Mouse (Mus musculus): ENCODE results near the gene Kif24.
"Not testable (repeated sequence)": the region's sequence is repeated elsewhere in the genome, so short reads cannot be mapped to it uniquely, and the experiment has no call there.

The Kif24 gene

GRCm38 (mm10) chr4:41492951-41493350 is 28.3 kb upstream of the Kif24 start:
- DNase-seq (ENCODE audit: low read depth, low spot score), result no peak

- no peak for DNase-seq (ENCODE audit: low read depth, low spot score)
These were observed 16.9 kb upstream of the Kif24 start for GRCm38 (mm10) chr4:41481601-41482017.

GRCm38 (mm10) chr4:41480254-41480653 is 15.6 kb upstream of the Kif24 start:
- no peak for DNase-seq (ENCODE audit: low read depth, low spot score)

- DNase-seq (ENCODE audit: low read depth, low spot score), result no peak
These were observed 14.7 kb upstream of the Kif24 start for GRCm38 (mm10) chr4:41479456-41479804.

GRCm38 (mm10) chr4:41478751-41479455 is 14.2 kb upstream of the Kif24 start:
- no peak for DNase-seq (ENCODE audit: low read depth, low spot score)

- no peak for DNase-seq (ENCODE audit: low read depth, low spot score)
These were observed 13.0 kb upstream of the Kif24 start for GRCm38 (mm10) chr4:41477648-41478160.

- DNase-seq (ENCODE audit: low read depth, low spot score), result no peak
These were observed 6.7 kb upstream of the Kif24 start for GRCm38 (mm10) chr4:41471384-41471689.

- no peak for DNase-seq (ENCODE audit: low read depth, low spot score)
These were observed 6.1 kb upstream of the Kif24 start for GRCm38 (mm10) chr4:41470684-41471383.

GRCm38 (mm10) chr4:41470051-41470683 is 5.5 kb upstream of the Kif24 start:
- DNase-seq (ENCODE audit: low read depth, low spot score), result no peak

GRCm38 (mm10) chr4:41469199-41469598 is 4.5 kb upstream of the Kif24 start:
- no peak for DNase-seq (ENCODE audit: low read depth, low spot score)

GRCm38 (mm10) chr4:41468396-41469080 is 3.9 kb upstream of the Kif24 start:
- peak; percentile 71 for DNase-seq (ENCODE audit: low read depth, low spot score)

GRCm38 (mm10) chr4:41465287-41465665 is 589 bp upstream of the Kif24 start:
- no peak for DNase-seq (ENCODE audit: low read depth, low spot score)

GRCm38 (mm10) chr4:41463051-41463738 is 1.5 kb downstream of the Kif24 start:
- not testable (repeated sequence) for DNase-seq (ENCODE audit: low read depth, low spot score)

GRCm38 (mm10) chr4:41460690-41461089 is 4.0 kb downstream of the Kif24 start:
- no peak for DNase-seq (ENCODE audit: low read depth, low spot score)

GRCm38 (mm10) chr4:41447595-41447994 is 17.1 kb downstream of the Kif24 start:
- no peak for DNase-seq (ENCODE audit: low read depth, low spot score)

GRCm38 (mm10) chr4:41442790-41443302 is 21.8 kb downstream of the Kif24 start:
- DNase-seq (ENCODE audit: low read depth, low spot score), result no peak

- DNase-seq (ENCODE audit: low read depth, low spot score), result no peak
These were observed 25.8 kb downstream of the Kif24 start for GRCm38 (mm10) chr4:41438931-41439330.

- no peak for DNase-seq (ENCODE audit: low read depth, low spot score)
These were observed 47.7 kb downstream of the Kif24 start for GRCm38 (mm10) chr4:41416966-41417365.

- no peak for DNase-seq (ENCODE audit: low read depth, low spot score)
These were observed 55.3 kb downstream of the Kif24 start for GRCm38 (mm10) chr4:41409341-41409740.

GRCm38 (mm10) chr4:41407353-41407752 is 57.3 kb downstream of the Kif24 start:
- DNase-seq (ENCODE audit: low read depth, low spot score), result no peak

GRCm38 (mm10) chr4:41406597-41406996 is 58.1 kb downstream of the Kif24 start:
- DNase-seq (ENCODE audit: low read depth, low spot score), result no peak
